Mouse (Mus musculus) splenic B cell, adult 2 months (primary cell): ENCODE data around the gene Hdgfl2.

Experiments used
- DNase-seq: peaks from one replicate; pipeline ENCODE4 v3.0.0-alpha.2; 2011; ENCODE audit warnings: low read depth, low spot score
- H3K27me3 ChIP-seq: 2 replicates; pipeline ENCODE4 v1.6.1; 2012; ENCODE audit warnings: mild to moderate bottlenecking, low read length, moderate library complexity, mixed read lengths; ENCODE audit not compliant: control insufficient read depth, poor library complexity, insufficient read depth, severe bottlenecking
- H3K36me3 ChIP-seq: 2 replicates; pipeline ENCODE4 v1.6.1; 2012; ENCODE audit warnings: mild to moderate bottlenecking, low read length, moderate library complexity, mixed read lengths; ENCODE audit not compliant: control insufficient read depth, poor library complexity, insufficient read depth, severe bottlenecking

Hdgfl2 gene

DNA sequence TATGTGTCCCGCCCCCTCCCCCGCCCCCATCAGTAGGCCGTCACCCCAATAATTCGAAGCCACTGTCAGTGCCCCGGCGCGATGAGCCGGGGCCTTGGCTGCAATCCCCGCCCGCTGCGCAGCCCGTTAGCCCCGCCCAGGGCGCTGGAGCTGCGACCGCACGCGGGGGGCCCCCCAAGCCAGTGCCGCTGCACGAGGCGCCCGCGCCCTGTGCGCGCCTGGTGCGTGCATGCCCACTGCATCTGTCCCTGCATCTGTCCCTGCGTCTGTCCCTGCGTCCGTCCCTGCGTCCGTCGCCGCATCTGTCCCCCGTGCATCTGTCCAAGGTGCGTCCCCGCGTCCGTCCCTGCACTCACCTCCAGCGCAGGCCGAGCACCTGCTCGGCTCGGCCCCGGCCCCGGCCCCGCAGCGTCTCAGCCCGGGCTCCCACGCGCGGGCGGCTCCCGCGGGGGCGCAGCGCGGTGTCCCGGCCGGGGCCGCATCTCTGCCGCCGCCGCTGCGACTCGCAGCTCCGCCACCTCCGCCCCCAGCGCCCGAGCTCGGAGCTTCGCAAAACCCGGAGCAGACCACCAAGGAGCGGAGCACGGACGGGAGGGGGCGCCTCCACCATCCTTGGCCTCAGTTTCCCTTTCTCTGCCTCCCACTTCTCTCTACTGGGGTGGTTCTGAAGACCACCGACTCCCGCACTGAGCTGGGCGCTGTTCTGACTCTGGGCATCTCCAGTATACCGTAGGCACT is 60.6 kb downstream of the Hdgfl2 start, which contains the start of gene Sema6b:
TSS of gene Sema6b (minus strand) at position 486 of the 738 bp plus-strand sequence.
- H3K27me3 ChIP-seq = peaks cover 2% of the 10 kb centered on the region
- no peaks in the 10 kb centered on the region for H3K36me3 ChIP-seq
- DNase-seq = peak; percentile 53

GRCm38 (mm10) chr17:56141702-56142605 is 62.5 kb downstream of the Hdgfl2 start:
- H3K27me3 ChIP-seq = peaks cover 2% of the 10 kb centered on the region
- H3K36me3 ChIP-seq = no peaks in the 10 kb centered on the region
- no peak for DNase-seq

DNA sequence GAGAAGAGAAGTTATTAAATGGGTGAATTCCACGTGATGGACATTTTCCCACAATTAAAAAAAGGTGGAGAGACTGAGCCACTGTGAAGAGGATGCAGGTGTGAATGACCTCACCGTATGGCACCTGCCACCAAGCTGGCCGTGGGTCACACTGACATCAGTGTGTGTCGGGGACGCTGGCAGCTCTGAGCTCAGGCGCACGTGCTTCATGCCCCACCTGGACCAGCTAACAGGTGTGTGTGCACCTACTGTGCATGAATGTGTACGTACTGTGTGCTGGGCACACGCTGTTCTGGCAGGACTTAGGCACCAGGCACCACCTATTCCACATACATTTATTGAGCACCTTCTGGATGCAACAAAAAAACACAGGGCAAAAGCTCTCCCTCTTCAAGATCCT is 65.1 kb downstream of the Hdgfl2 start:
- peaks cover 2% of the 10 kb centered on the region for H3K27me3 ChIP-seq
- no peaks in the 10 kb centered on the region for H3K36me3 ChIP-seq
- no peak for DNase-seq

GRCm38 (mm10) chr17:56146131-56146530 is 66.7 kb downstream of the Hdgfl2 start:
- H3K27me3 ChIP-seq = no peaks in the 10 kb centered on the region; the same call in 1 of the 2 replicates

GRCm38 (mm10) chr17:56147420-56147819 is 68.0 kb downstream of the Hdgfl2 start:
- H3K36me3 ChIP-seq = no peaks in the 10 kb centered on the region
- no peaks in the 10 kb centered on the region for H3K27me3 ChIP-seq
- DNase-seq = peak; percentile 49

More at GRCm38 (mm10) chr17:56146131-56146530, 66.7 kb downstream of the Hdgfl2 start:
- DNase-seq = no peak
- no peaks in the 10 kb centered on the region for H3K36me3 ChIP-seq

DNA sequence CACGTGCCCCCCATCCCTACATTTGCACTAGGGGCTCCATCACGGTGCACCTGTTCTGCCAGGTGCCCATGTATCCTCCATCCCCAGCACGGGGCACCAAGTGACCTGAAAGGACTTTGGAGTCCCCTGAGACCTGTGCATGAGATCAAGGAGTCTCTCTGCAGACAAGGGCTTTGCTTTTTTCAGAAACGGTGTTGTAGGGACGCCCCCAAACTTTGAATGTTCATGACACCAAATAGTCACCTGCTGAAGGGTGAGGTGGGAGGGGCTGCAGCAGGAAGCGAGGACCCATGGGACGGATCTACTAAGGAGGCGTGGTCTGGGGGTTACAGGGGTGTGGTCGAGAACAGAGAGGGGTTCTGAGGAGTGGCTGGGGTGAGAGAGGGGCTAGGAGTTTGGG is 68.8 kb downstream of the Hdgfl2 start:
- DNase-seq = peak; percentile 86

GRCm38 (mm10) chr17:56148790-56149618 is 69.6 kb downstream of the Hdgfl2 start:
- DNase-seq = no peak
- H3K27me3 ChIP-seq = no peaks in the 10 kb centered on the region
- no peaks in the 10 kb centered on the region for H3K36me3 ChIP-seq

More for the DNA sequence above, 68.8 kb downstream of the Hdgfl2 start:
- H3K36me3 ChIP-seq = no peaks in the 10 kb centered on the region
- H3K27me3 ChIP-seq = no peaks in the 10 kb centered on the region

- Histone ChIP-seq H3K36me3 (no peaks in the 10 kb centered on the region), H3K27me3 (no peaks in the 10 kb centered on the region)
- no peak for DNase-seq
Observed at GRCm38 (mm10) chr17:56149897-56150296, 70.5 kb downstream of the Hdgfl2 start.
